Mouse (Mus musculus) monocyte, adult 2 months (primary cell): ENCODE measurements around the gene Tbce.

ENCODE experiments used
- DNase-seq, 2 experiments: peaks; one replicate each; pipeline ENCODE4 v3.0.0; 2022; ENCODE audit warnings: low spot score in 2 of 2, low read depth in 1 of 2

Gene Tbce

DNA sequence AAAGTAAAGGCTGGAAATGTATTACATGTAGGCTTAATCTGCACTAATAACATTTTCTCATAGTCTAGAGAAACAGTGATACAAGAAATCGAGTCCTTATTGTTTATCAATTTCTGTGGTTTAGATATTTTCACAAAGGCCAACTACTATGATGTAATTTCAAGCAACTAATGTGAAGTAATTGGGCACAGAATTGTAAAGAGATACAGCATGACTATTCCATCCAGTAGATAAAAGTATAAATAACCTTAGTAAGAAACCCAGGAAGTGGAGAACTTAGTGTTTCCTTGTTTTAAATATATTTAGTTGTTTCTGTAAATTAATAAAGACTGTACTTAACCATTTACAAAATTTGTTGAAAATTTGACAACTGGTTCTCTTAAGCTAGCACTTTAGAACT, 69.6 kb downstream of the Tbce start:
- DNase-seq = no peak

DNA sequence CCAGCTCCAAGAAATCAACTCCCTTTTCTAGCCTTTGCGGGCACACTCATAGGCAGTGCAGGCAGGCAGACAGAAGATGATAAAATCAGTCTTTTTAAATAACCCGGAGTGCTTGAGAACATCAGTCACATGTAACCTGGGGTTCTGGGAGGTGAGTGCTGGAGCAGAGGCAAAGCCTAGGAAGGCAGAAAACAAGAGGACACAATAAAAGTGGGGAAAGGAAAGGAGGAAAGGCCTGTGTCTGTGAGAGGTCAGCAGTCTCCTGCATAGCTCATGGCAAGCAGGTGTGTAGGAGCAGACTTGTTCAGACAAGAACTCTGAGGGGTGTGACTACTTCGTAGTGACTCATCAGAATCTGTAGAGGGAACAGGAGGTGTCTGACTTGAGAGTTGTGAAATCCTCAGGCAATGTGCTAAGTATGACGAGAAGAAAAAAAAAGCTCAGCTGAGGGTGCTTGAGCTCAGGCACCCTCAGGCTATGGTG, 70.8 kb downstream of the Tbce start:
- DNase-seq = no peak

DNA sequence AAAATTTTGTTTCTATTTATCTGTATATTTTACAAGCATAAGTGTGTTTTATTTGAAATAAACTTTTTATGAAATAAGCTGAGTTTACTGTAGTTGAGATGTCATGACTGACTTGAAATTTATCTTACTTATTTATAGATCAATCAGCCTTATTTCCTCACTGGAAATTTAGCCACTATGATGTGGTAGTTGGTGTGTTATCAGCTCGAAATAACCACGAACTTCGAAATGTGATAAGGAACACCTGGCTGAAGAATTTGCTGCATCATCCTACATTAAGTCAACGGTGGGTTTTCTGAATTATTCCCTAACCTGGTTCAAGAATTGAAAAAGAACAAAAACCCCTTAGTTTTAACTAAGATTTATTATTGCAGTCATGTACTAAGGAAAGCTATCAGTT, 73.3 kb downstream of the Tbce start:
- no peak for DNase-seq

DNA sequence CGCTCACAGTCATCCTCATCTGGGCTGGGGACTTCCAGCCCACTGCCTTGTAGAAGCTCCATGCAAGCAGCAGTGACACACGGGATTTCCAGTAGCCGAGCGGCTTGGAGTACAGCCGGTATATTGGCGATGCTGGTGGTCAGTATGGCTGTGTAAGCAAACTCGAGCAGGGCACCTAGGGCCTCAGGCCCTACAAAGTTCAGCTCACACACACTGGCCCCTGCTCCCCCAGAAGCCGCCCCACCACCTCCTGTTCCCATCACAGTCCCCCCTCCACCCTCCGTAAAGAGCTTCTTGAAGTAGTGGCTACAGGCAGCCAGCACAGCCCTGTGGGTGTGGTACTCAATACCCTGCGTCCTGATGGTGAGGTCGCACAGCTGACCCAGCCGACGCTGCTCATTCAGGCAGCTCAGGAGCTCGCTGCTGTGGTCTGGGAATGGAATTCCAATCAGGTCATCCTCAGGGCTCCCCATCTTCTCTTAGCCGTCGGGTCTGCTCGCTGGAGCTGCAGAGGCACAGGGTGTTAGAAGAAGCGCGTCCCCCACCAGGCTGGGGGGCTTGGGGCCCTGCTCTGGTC, 74.0 kb downstream of the Tbce start:
- no peak for DNase-seq

DNA sequence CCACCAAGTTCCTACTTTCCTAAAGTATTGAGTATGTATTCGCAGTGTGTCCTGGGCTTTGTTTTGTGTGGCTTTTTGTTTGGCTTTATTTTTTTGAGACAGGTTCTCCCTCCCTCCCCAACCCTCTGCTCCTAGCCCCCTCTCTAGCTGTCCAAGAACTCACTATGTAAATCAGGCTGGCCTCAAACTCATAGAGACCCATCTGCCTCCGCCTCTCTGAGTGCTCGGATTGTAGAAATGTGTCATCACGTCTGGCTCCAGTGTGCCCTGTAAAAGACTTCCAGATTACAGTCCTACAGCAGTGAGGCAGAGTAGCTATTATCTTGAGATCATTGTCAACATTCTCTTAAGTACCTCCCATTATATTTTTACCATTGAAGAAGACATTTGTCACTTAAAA, 78.4 kb downstream of the Tbce start:
- no peak for DNase-seq

DNA sequence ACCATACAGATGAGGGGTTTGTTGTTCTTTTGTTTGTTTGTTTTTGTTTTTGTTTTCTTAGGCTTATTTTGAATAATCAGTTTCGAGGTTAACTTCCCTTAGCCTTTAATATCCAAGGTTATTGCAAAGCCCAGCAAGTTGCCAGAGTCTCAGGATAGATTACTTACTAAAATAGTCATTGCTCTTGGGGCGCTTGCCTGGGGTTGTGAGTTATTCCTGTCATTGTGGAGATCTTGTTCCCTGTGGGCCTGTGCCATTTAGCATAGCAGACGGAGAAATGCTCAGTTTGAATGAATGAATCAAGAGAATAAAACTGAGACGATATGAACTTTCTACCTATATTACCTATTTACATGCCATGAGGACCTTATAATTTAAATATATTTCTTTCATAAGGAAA, 79.2 kb downstream of the Tbce start:
- DNase-seq = no peak

DNA sequence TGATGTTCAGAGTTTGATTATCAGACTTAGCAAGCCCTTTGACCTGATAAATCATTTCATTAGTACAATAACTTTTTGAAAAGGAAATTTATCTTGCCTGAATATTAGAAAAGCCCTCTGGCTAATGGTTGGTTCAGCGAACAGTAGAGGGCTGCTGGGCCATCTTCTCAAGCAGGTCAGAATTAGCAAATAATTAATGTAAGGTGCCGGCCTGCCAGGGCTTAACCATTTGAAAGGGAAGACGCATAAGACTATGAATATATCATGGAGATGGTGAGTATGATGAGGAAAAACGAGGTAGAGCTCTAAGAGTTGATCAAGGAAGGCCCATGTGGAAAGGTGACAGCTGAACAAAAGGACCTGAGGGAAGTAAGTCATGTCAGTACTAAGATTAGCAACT, 82.8 kb downstream of the Tbce start:
- DNase-seq = no peak

DNA sequence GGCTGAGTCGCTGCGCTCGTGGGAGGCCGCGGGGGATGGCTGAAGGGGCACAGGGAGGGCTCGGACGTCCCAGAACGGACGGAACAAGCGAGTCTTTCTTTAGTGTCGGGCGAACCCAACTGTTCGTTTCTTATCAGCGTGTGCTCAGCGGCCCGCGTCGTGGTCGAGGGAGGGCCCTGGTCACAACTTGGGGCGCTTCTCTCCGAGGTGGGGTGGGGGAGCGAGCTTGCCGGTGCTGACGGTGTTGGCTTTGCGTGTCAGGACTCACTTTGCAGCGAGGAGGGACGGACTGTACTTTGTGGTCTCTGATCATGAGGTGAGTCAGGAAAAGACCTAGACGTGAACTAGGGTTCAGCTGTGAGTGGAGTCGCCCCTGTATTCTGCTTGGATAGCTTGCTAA, 84.5 kb downstream of the Tbce start:
- peak in 1 of 2 experiments; percentile 6 for DNase-seq

DNA sequence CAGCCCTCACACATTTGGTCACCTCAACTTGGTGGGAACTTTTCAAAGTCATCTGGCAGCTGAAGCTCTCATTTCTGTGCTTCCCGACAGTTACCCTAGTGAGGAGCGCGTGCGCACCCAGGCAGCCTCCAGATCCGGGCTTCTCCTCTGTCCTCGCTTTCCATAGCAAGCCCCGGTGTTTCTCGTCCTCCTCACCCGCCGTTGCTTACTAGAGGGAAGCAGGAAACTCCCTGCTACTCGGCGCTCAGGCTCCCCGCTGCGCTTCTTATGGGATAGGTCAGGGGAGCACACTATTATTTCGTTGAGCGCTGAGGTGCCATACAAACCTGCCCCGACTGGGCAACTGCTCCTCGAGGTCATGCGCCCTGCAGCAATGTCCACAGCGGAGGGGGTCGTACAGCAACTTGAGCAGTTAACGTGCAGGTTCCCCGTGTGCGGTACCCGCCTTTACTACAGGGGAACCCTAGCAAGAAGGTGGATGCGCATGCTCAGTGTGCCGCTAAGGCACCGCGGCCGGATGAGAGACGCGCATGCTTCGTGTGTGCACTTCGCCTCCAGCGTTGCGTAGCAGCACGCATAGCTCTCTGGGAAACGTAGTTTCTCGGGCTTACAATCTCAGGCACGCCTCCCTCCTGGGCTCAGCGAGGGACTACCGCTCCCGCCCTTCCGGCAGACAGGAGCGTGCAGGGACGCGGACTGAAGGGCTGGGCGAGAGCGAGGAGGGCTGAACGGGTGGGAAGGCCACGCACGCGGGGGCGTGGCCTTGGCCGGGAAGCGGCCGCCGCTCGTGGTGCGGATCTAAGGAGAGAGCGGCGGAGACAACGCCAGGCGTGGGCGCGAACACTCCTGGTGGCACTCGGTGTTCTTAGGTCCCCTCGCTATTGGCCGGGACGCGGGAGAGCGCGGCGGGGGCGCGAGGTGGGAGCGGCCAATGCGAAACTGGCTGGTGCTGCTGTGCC, 85.3 kb downstream of the Tbce start, which contains the start of gene B3galnt2:
Gene B3galnt2, plus strand, starts transcription at position 596 of the 959 bp plus-strand sequence.
- peak; percentile 90 to 91 for DNase-seq
